Mouse (Mus musculus) lung, embryonic 14.5 days (tissue): ENCODE results near the gene Gm10447. TPM values are rescaled to one million over a fixed set of nuclear protein-coding genes. Genes with fewer than 3 reads are reported as not detected.

Experiments used
- ATAC-seq: fragments of 200-750 bp; cut with Nextera tagmentation; 2 replicates; pipeline ENCODE4 v1.8.0; 2017; ENCODE audit warnings: mild to moderate bottlenecking, moderate TSS enrichment, moderate library complexity; ENCODE audit not compliant: insufficient read depth
- DNase-seq: peaks from one replicate; pipeline ENCODE4 v3.0.0-alpha.2; 2015
- H3K27ac ChIP-seq: fragments of 300-500 bp; sonication (generic); 2 replicates; pipeline ENCODE4 v1.5.1; 2014; ENCODE audit warnings: low read depth, mild to moderate bottlenecking, moderate library complexity
- H3K27me3 ChIP-seq: fragments of 300-500 bp; sonication (generic); 2 replicates; pipeline ENCODE4 v1.6.1; 2014; ENCODE audit warnings: low read length, control low read depth; ENCODE audit not compliant: insufficient read depth
- H3K36me3 ChIP-seq: fragments of 300-500 bp; sonication (generic); 2 replicates; pipeline ENCODE4 v1.6.1; 2014; ENCODE audit warnings: control low read depth; ENCODE audit not compliant: insufficient read depth
- H3K4me1 ChIP-seq: fragments of 300-500 bp; sonication (generic); 2 replicates; pipeline ENCODE4 v1.6.1; 2014; ENCODE audit warnings: antibody characterized with exemption, control low read depth; ENCODE audit not compliant: insufficient read depth
- H3K4me2 ChIP-seq: fragments of 300-500 bp; sonication (generic); 2 replicates; pipeline ENCODE4 v1.6.1; 2014; ENCODE audit warnings: mild to moderate bottlenecking
- H3K4me3 ChIP-seq: fragments of 300-500 bp; sonication (generic); 2 replicates; pipeline ENCODE4 v1.5.1; 2014; ENCODE audit warnings: low read depth, low read length
- H3K9ac ChIP-seq: fragments of 300-500 bp; sonication (generic); 2 replicates; pipeline ENCODE4 v1.6.1; 2014
- H3K9me3 ChIP-seq: fragments of 300-500 bp; sonication (generic); 2 replicates; pipeline ENCODE4 v1.6.1; 2016; ENCODE audit warnings: low read depth, low read length, control low read depth
- CTCF ChIP-seq: IDR thresholded peaks from 2 replicates; pipeline ENCODE4 v1.5.1; 2016; ENCODE audit warnings: antibody characterized with exemption, low read depth
- whole genome bisulfite sequencing: fragments of 180-500 bp; shearing (Covaris S2); extraction: QIAGEN DNeasy Blood & Tissue Kit; methylation state at CpG from one replicate; pipeline ENCODE4 v1.1.7; 2014; 5-methylcytosine and 5-hydroxymethylcytosine counted together
- microRNA-seq: library from miRNA; unstranded; fragments of <30 nt; microRNA quantifications from one replicate; pipeline ENCODE4, GENCODE M21; 2016; ENCODE audit warnings: borderline number of aligned reads
- polyA plus RNA-seq: library from polyadenylated mRNA; unstranded; fragments of >200 nt; fragmentation: Nextera tagmentation; extraction: Ambion mirVana; gene quantifications from 2 replicates; pipeline ENCODE4 v1.2.1, GENCODE M21; 2014

The Gm10447 gene
- polyA plus RNA-seq, 1 experiment from 2014 or later: not detected

- no peak for TF ChIP-seq CTCF
- Histone ChIP-seq H3K27ac (no peak overlapping the region), H3K36me3 (peaks cover 19% of the 10 kb centered on the region), H3K27me3 (no peaks in the 10 kb centered on the region), H3K4me3 (no peak overlapping the region), H3K4me1 (peaks cover 5% of the 10 kb centered on the region), H3K4me2 (no peak overlapping the region), H3K9me3 (no peaks in the 10 kb centered on the region), H3K9ac (no peak overlapping the region)
- DNase-seq (no peak), ATAC-seq (no peak)
- 68% methylated on average over 2 of the region's 2 CpGs for WGBS
Measured at GRCm38 (mm10) chr11:53424826-53425225, 32.1 kb downstream of the Gm10447 start.

- no peak within 1 kb of the TSS for H3K9ac ChIP-seq
- ATAC-seq (no peak), DNase-seq (no peak)
- no peaks in the 10 kb centered on the region for H3K9me3 ChIP-seq
- 81% methylated on average over 4 of the region's 4 CpGs for WGBS
- peaks cover 22% of the 10 kb centered on the region for H3K36me3 ChIP-seq
- no peak for TF ChIP-seq CTCF
- no peak within 1 kb of the TSS for H3K27ac ChIP-seq
- no peak within 1 kb of the TSS for H3K4me3 ChIP-seq
- H3K27me3 ChIP-seq: no peaks in the 10 kb centered on the region
- no peak within 1 kb of the TSS for H3K4me2 ChIP-seq
- H3K4me1 ChIP-seq: no peaks in the 10 kb centered on the region
Measured at GRCm38 (mm10) chr11:53423036-53423435, 33.9 kb downstream of the Gm10447 start, which contains the start of gene Leap2. Gene Leap2 (minus strand): TSS chr11:53423170.

DNA sequence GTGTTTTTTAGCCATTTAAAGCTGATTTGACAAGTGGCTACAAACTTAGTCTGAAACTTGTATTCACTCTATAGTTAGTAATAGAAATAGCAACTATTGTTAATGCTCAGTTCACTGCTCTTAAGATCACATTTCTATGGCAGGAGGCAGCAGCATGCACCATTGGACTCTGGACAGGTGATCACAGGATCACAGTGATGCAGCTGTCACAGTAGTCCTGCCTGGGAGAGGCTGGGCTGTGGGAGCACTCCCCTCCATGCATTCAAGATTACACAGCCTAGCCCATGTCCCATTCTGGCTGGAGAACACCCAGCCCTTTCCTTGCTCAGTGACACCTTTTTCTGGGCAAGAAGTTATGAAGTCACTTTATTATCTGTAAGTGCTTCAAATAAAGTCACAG is 38.9 kb downstream of the Gm10447 start:
- no peak for TF ChIP-seq CTCF
- Histone ChIP-seq H3K27me3 (no peaks in the 10 kb centered on the region), H3K9me3 (no peaks in the 10 kb centered on the region), H3K9ac (no peak overlapping the region), H3K4me3 (no peak overlapping the region), H3K27ac (no peak overlapping the region), H3K4me2 (no peak overlapping the region), H3K36me3 (peaks cover 66% of the 10 kb centered on the region), H3K4me1 (no peaks in the 10 kb centered on the region)
- DNase-seq (no peak), ATAC-seq (no peak)

- no peak overlapping the region for H3K4me3 ChIP-seq
- no peak overlapping the region for H3K4me2 ChIP-seq
- TF ChIP-seq CTCF: no peak
- ATAC-seq (no peak), DNase-seq (no peak)
- H3K4me1 ChIP-seq: no peaks in the 10 kb centered on the region
- WGBS: 95% methylated on average over 4 of the region's 4 CpGs
- H3K27me3 ChIP-seq: no peaks in the 10 kb centered on the region
- no peak overlapping the region for H3K27ac ChIP-seq
- H3K9me3 ChIP-seq: no peaks in the 10 kb centered on the region
- H3K36me3 ChIP-seq: peaks cover 92% of the 10 kb centered on the region
- H3K9ac ChIP-seq: no peak overlapping the region
Measured at GRCm38 (mm10) chr11:53413871-53414270, 43.0 kb downstream of the Gm10447 start.

DNA sequence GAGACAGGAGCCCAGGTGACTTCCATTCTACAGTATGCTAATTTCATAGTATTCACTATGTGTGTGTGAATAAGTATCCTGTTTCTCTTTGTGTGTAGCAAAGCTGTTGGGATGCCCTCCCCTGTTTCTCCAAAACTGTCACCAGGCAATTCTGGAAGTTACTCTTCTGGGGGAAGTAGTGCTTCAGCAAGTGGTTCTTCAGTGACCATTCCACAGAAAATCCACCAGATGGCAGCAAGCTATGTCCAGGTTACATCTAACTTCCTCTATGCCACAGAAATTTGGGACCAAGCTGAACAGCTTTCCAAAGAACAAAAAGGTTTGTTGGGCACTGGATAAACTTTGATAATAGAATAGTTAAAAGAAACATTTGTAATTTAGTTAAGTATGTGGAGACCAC is 45.2 kb downstream of the Gm10447 start:
- Histone ChIP-seq H3K4me1 (no peaks in the 10 kb centered on the region), H3K9ac (no peak overlapping the region), H3K4me3 (no peak overlapping the region), H3K27ac (no peak overlapping the region), H3K36me3 (peaks cover 90% of the 10 kb centered on the region), H3K27me3 (no peaks in the 10 kb centered on the region), H3K9me3 (no peaks in the 10 kb centered on the region), H3K4me2 (no peak overlapping the region)
- ATAC-seq: no peak
- peak; percentile 61 for TF ChIP-seq CTCF
- DNase-seq: peak; percentile 71

Small RNA genes within 50 kb of the gene (microRNA-seq; reads per million reads assigned to microRNA genes)
- gene Mir6920: not detected

Other genes starting within 250 kb of the Gm10447 start
- gene Hspa4, start 156.7 kb downstream of the Gm10447 start, polyA plus RNA-seq: 105 and 109 TPM in 2 replicates
- gene Zcchc10, start 132.4 kb downstream of the Gm10447 start, polyA plus RNA-seq: 24.0 and 27.7 TPM in 2 replicates
- 56.5 and 62.9 TPM in 2 replicates for gene Aff4, start 106.3 kb downstream of the Gm10447 start, polyA plus RNA-seq
- 0.53 TPM in 1 of 2 replicates, not detected in the other for gene Leap2, start 33.9 kb downstream of the Gm10447 start, polyA plus RNA-seq
- 518 and 521 TPM in 2 replicates for gene Uqcrq, start 26.3 kb downstream of the Gm10447 start, polyA plus RNA-seq
- gene Gdf9, start 26.1 kb downstream of the Gm10447 start, polyA plus RNA-seq: 1.7 and 2.0 TPM in 2 replicates
- gene Shroom1, start 95 bp upstream of the Gm10447 start, polyA plus RNA-seq: 1.9 and 2.4 TPM in 2 replicates
- not detected in 2 replicates for gene Gm9837, start 13.4 kb upstream of the Gm10447 start, polyA plus RNA-seq
- gene Gm9945, start 23.1 kb upstream of the Gm10447 start, polyA plus RNA-seq: not detected in 2 replicates
- 0.17 and 0.18 TPM in 2 replicates for gene Sowaha, start 23.2 kb upstream of the Gm10447 start, polyA plus RNA-seq
- 25.3 and 25.6 TPM in 2 replicates for gene Sept8, start 62.1 kb upstream of the Gm10447 start, polyA plus RNA-seq
- gene Kif3a, start 110.3 kb upstream of the Gm10447 start, polyA plus RNA-seq: 67.9 and 69.7 TPM in 2 replicates
- 1.1 and 2.1 TPM in 2 replicates for gene Il4, start 161.6 kb upstream of the Gm10447 start, polyA plus RNA-seq
- not detected in 2 replicates for gene Il13, start 177.6 kb upstream of the Gm10447 start, polyA plus RNA-seq